Mouse (Mus musculus) heart, adult 2 months (tissue): Measurements from ENCODE around the gene Cul9. TPM values are rescaled to one million over a fixed set of nuclear protein-coding genes. Genes with fewer than 3 reads are reported as not detected.

Source experiments
- DNase-seq, 2 experiments: peaks; one replicate each; pipeline ENCODE4 v3.0.0; 2021
- H3K27ac ChIP-seq: fragments of 200-600 bp; 2 replicates; pipeline ENCODE4 v1.8.1; 2022
- H3K27me3 ChIP-seq: fragments of 200-500 bp; 2 replicates; pipeline ENCODE4 v1.6.1; 2012; ENCODE audit warnings: mild to moderate bottlenecking, low read length, inconsistent platforms, mixed read lengths; ENCODE audit not compliant: control insufficient read depth, insufficient read depth
- H3K36me3 ChIP-seq: fragments of 200-500 bp; 2 replicates; pipeline ENCODE4 v1.6.1; 2012; ENCODE audit warnings: low read length, inconsistent platforms; ENCODE audit not compliant: control insufficient read depth, insufficient read depth
- H3K4me1 ChIP-seq: fragments of 200-500 bp; 2 replicates; pipeline ENCODE4 v1.6.1; 2011; ENCODE audit warnings: low read length; ENCODE audit not compliant: control insufficient read depth, insufficient read depth
- H3K4me3 ChIP-seq: fragments of 200-600 bp; 2 replicates; pipeline ENCODE4 v1.8.1; 2022
- H3K79me2 ChIP-seq: fragments of 200-500 bp; replicated peaks from 2 replicates; pipeline ENCODE4 v1.6.1; 2012; ENCODE audit warnings: mild to moderate bottlenecking, inconsistent platforms, low read length, moderate library complexity, mixed read lengths; ENCODE audit not compliant: control insufficient read depth, insufficient read depth
- H3K9ac ChIP-seq: fragments of 200-500 bp; 2 replicates; pipeline ENCODE4 v1.6.1; 2012; ENCODE audit warnings: low read depth, mild to moderate bottlenecking, control low read depth, inconsistent platforms, low read length, mixed read lengths
- CTCF ChIP-seq: fragments of 200-600 bp; IDR thresholded peaks from 2 replicates; pipeline ENCODE4 v1.8.1; 2022; ENCODE audit warnings: antibody characterized with exemption, mild to moderate bottlenecking, moderate library complexity
- EP300 ChIP-seq: fragments of 200-500 bp; IDR thresholded peaks from 2 replicates; pipeline ENCODE4 v1.6.1; 2011; ENCODE audit warnings: low read depth, low read length, control low read depth; ENCODE audit not compliant: insufficient read depth
- POLR2A ChIP-seq: fragments of 200-500 bp; IDR thresholded peaks from 2 replicates; pipeline ENCODE4 v1.6.1; 2011; ENCODE audit warnings: mild to moderate bottlenecking, low read depth, low read length, control low read depth; ENCODE audit not compliant: insufficient read depth
- WGBS: fragments of 180-500 bp; shearing (Covaris S2); methylation state at CpG from one replicate; pipeline ENCODE4 v1.1.7; 2018; 5-methylcytosine and 5-hydroxymethylcytosine counted together
- intact Hi-C: fragments of 180-260 bp; cut with DNase I; formaldehyde crosslinking; loops from one replicate; pipeline ENCODE4 v1.15.1; 2025
- long read RNA-seq: library from polyadenylated mRNA; stranded (forward); transcript quantifications from one replicate; pipeline ENCODE4 v2.0.0, GENCODE M21; 2021
- polyA plus RNA-seq: library from polyadenylated mRNA; depleted of rRNA; stranded (reverse); fragments of >200 nt; gene quantifications from 2 replicates; pipeline ENCODE4 v1.2.3, GENCODE M21; 2012; rRNA removed
- total RNA-seq, 2 experiments: library from RNA; stranded (reverse); gene quantifications; 2 replicates each; pipeline ENCODE4 v1.2.3; 2021

The Cul9 gene
- total RNA-seq (10 to 100 TPM; 21.6 to 21.9 TPM), polyA plus RNA-seq (20.1 and 22.7 TPM in 2 replicates)
- long read RNA-seq, partial matches to known transcripts, result 15 of 16 reads
- long read RNA-seq, other reads (novel, unspliced or antisense), result 1 of 16 reads

- intact Hi-C loops, result no loop called here
- TF ChIP-seq POLR2A (0 out of 2 replicates have a peak, but pooled peaks have one; percentile 58), EP300 (no peak; the same call in 1 of the 2 replicates)
- Histone ChIP-seq H3K36me3 (no peaks in the 10 kb centered on the region), H3K4me1 (peaks cover 2% of the 10 kb centered on the region; the same call in 1 of the 2 replicates), H3K27me3 (no peaks in the 10 kb centered on the region), H3K9ac (peak within 1 kb of the TSS; percentile 76), H3K4me3 (peak within 1 kb of the TSS; percentile 75), H3K79me2 (peaks cover 2% of the 10 kb centered on the region; the same call in 1 of the 2 replicates), H3K27ac (peak within 1 kb of the TSS; percentile 71)
- 5% methylated on average over 44 of the region's 49 CpGs for WGBS
- DNase-seq, result peak; percentile 86 to 87
Measured at GRCm38 (mm10) chr17:46545813-46546564, at the start of gene Cul9. TSS of gene Cul9 (minus strand) at chr17:46546388.

DNA sequence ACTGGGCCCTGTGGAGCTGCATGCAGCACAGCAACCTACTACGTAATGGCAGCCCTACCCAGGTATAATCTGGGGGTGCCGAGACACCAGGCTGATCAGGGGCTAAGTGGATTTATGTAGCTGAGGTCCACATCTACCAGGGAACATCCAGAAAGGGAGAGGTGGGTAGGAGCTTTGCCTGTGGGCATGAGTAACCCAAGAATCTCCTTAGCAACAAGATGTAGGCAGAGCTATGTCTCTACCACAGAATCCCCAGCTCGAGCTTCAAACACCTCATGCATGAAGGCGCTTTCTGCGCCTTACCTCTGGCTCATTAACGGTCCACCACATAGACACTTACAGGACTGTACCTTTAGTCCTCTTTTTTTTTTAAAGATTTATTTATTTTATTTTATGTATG is 49.1 kb upstream of the Cul9 start:
- Histone ChIP-seq H3K9ac (no peak overlapping the region), H3K27ac (no peak overlapping the region), H3K79me2 (no peaks in the 10 kb centered on the region), H3K4me1 (no peaks in the 10 kb centered on the region), H3K27me3 (no peaks in the 10 kb centered on the region), H3K36me3 (no peaks in the 10 kb centered on the region), H3K4me3 (no peak overlapping the region)
- 90% methylated on average over 6 of the region's 6 CpGs for WGBS
- no peak for DNase-seq
- TF ChIP-seq POLR2A (no peak), CTCF (no peak), EP300 (no peak)
- intact Hi-C loops, result no loop called here

DNA sequence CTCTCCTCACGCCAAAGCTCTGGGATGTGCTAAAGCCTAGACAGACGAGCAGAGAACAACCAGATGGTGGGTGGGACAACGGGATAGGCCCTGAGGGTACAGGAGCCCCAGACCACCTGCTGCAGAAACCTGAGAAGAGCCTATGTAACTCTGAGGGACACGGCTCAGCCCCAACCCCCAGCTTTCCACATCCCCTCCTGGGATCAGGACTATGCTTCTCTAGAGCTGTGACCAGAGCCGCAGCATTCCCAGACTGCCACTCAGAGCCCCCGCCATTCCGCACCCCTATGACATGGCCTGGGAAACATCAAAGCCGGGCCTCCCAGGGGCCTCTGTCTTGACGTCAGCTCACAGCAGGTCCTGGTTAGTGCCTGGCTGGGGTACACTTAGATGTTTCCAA is 48.4 kb upstream of the Cul9 start:
- WGBS, result 67% methylated on average over 9 of the region's 9 CpGs
- H3K4me1 ChIP-seq, result no peaks in the 10 kb centered on the region
- intact Hi-C loops, result no loop called here
- no peak overlapping the region for H3K27ac ChIP-seq
- no peaks in the 10 kb centered on the region for H3K79me2 ChIP-seq
- TF ChIP-seq POLR2A (no peak), CTCF (no peak), EP300 (no peak)
- H3K36me3 ChIP-seq, result no peaks in the 10 kb centered on the region
- no peaks in the 10 kb centered on the region for H3K27me3 ChIP-seq
- no peak overlapping the region for H3K4me3 ChIP-seq
- DNase-seq, result no peak
- no peak overlapping the region for H3K9ac ChIP-seq

- no peak for DNase-seq
- Histone ChIP-seq H3K36me3 (no peaks in the 10 kb centered on the region), H3K79me2 (no peaks in the 10 kb centered on the region), H3K27me3 (no peaks in the 10 kb centered on the region), H3K9ac (no peak overlapping the region), H3K27ac (no peak overlapping the region), H3K4me1 (no peaks in the 10 kb centered on the region), H3K4me3 (no peak overlapping the region)
- intact Hi-C loops, result no loop called here
- TF ChIP-seq EP300 (no peak), CTCF (no peak), POLR2A (no peak)
- 95% methylated on average over 4 of the region's 4 CpGs for WGBS
Measured at GRCm38 (mm10) chr17:46593124-46593523, 46.9 kb upstream of the Cul9 start.

- intact Hi-C loops, result no loop called here
- no peak overlapping the region for H3K27ac ChIP-seq
- no peaks in the 10 kb centered on the region for H3K79me2 ChIP-seq
- H3K4me3 ChIP-seq, result no peak overlapping the region
- H3K4me1 ChIP-seq, result no peaks in the 10 kb centered on the region
- TF ChIP-seq POLR2A (no peak), CTCF (no peak), EP300 (no peak)
- DNase-seq, result peak; percentile 22 to 34
- peak overlapping the region; percentile 59 for H3K9ac ChIP-seq
- WGBS, result 57% methylated on average over 19 of the region's 19 CpGs
- no peaks in the 10 kb centered on the region for H3K36me3 ChIP-seq
- no peaks in the 10 kb centered on the region for H3K27me3 ChIP-seq
Measured at GRCm38 (mm10) chr17:46591406-46591805, 45.2 kb upstream of the Cul9 start.

- intact Hi-C loops, result no loop called here
- Histone ChIP-seq H3K27ac (no peak overlapping the region), H3K36me3 (no peaks in the 10 kb centered on the region), H3K4me3 (no peak overlapping the region), H3K9ac (no peak overlapping the region), H3K79me2 (no peaks in the 10 kb centered on the region), H3K4me1 (no peaks in the 10 kb centered on the region), H3K27me3 (no peaks in the 10 kb centered on the region)
- TF ChIP-seq EP300 (no peak), POLR2A (no peak), CTCF (no peak)
- no peak for DNase-seq
- 88% methylated on average over 7 of the region's 7 CpGs for WGBS
Measured at GRCm38 (mm10) chr17:46590439-46590838, 44.3 kb upstream of the Cul9 start.
